Mouse (Mus musculus) liver, postnatal 0 days (tissue): ENCODE data around the gene Rpl35.

ENCODE experiments used
- CTCF ChIP-seq: sonication (generic); IDR thresholded peaks from 2 replicates; pipeline ENCODE4 v1.5.1; 2016; ENCODE audit warnings: antibody characterized with exemption, low read depth
- EP300 ChIP-seq: IDR thresholded peaks from 2 replicates; pipeline ENCODE4 v1.6.1; 2016; ENCODE audit warnings: antibody characterized with exemption, low read depth, mild to moderate bottlenecking

GRCm38 (mm10) chr2:38953152-38953883 is 52.1 kb downstream of the Rpl35 start:
- TF ChIP-seq CTCF (no peak), EP300 (no peak)
